ENCODE assay signal across 13 mouse cellular contexts in the genomic region with DNA sequence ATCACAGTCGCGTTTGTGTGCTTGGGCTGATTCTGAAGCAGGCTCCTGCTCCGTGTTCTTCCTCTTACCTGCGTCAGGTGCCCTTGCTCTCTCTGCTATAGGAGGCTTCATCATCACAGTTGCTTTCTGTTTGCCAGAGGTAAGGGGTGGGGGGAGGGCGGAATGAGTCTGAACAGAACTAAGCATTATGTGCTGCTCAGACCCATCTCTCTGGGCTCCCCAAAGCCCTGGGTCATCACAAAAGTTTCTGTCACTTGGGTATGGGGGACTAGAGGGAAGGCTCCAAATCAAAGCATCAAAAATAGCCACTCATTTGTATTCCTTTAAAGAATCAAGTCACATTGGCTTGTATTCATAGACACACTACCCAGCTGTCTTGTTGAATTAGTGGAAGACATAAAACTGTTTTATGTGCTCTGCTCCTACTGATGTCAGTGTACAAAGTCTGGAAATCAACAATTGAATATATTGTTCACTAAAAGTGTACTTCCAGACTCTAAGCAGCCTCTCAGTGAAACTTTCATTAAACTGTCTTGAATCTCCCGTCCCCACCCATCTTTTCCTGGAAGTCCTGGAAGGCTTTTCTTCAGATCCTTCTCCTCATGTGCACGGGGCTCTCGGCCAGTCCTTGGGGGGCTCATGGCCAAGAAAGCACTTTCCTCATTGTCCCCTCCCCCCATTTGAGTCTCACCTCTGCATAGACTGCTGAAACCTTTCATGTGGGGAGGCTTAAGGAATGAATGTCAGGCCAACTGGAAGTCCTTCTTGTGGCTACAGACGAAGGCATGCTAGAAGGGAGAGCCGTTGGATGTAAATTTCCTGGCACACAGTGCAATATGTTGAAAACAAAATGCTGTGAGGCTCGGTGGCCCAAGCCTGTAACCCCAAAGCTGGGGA.
"Had no signal": no experiment of that assay in that cellular context is flagged by ENCODE, and none has a peak within 500 bp of the region (broad histone marks: within the 10 kb centered on the region; RNA-seq: fewer than 3 reads in every experiment).

No protein-coding gene starts in this region.

- H3K4me1 ChIP-seq: stomach, embryonic 15.5 days had no signal

- H3K27ac ChIP-seq: limb, embryonic 13.5 days; liver, embryonic 14.5 days; stomach, embryonic 15.5 days had no signal

- H3K36me3 ChIP-seq: limb, embryonic 13.5 days; stomach, embryonic 15.5 days had no signal

- H3K4me2 ChIP-seq: limb, embryonic 13.5 days; stomach, embryonic 15.5 days had no signal

- H3K27me3 ChIP-seq: limb, embryonic 13.5 days; stomach, embryonic 15.5 days had no signal

- H3K9ac ChIP-seq: limb, embryonic 13.5 days; liver, embryonic 14.5 days; stomach, embryonic 15.5 days had no signal

- H3K4me3 ChIP-seq: limb, embryonic 13.5 days; myocyte; stomach, embryonic 15.5 days had no signal

- H3K9me3 ChIP-seq: limb, embryonic 13.5 days; stomach, embryonic 15.5 days had no signal

- DNase-seq: kidney, adult 11 months; kidney, postnatal 14 days; layer of hippocampus, adult 9-11 months; layer of hippocampus, postnatal 36 days; lung, adult 18-20 months; midbrain, embryonic 14.5 days; retina, postnatal 1 day; thymus, adult 2 months; thymus, postnatal 25 days had no signal
